Mouse (Mus musculus): ENCODE results near the gene Nsrp1.

GRCm38 (mm10) chr11:77018046-77018445 lies 60.2 kb downstream of the Nsrp1 start:
- no peak for TF ChIP-seq POLR2A (IDR thresholded peaks at IDR 0.05; ENCODE audit: borderline replicate concordance, extremely low read depth, insufficient read depth, insufficient read length, poor library complexity, severe bottlenecking)
- TF ChIP-seq CTCF (IDR thresholded peaks at IDR 0.05; ENCODE audit: borderline replicate concordance, extremely low read depth, insufficient read depth, insufficient read length) = no peak
